Mouse (Mus musculus) stomach, embryonic 14.5 days (tissue): ENCODE results near the gene Cep85l. TPM values are rescaled to one million over a fixed set of nuclear protein-coding genes. Genes with fewer than 3 reads are reported as not detected.
A peak's percentile ranks its signal among the peaks of the same experiment; 100 is the strongest.

Source experiments
- ATAC-seq: fragments of 200-750 bp; cut with Nextera tagmentation; 2 replicates; pipeline ENCODE4 v1.8.0; 2017; ENCODE audit warnings: low read depth, moderate TSS enrichment; ENCODE audit not compliant: insufficient number of reproducible peaks, insufficient read depth, low FRiP score
- H3K27ac ChIP-seq: fragments of 300-500 bp; sonication (generic); 2 replicates; pipeline ENCODE4 v1.5.1; 2014; ENCODE audit warnings: mild to moderate bottlenecking, low read length, moderate library complexity, mixed read lengths
- H3K27me3 ChIP-seq: fragments of 300-500 bp; sonication (generic); 2 replicates; pipeline ENCODE4 v1.6.1; 2014; ENCODE audit warnings: low read length, control low read depth, mixed read lengths; ENCODE audit not compliant: control insufficient read depth, insufficient read depth
- H3K36me3 ChIP-seq: fragments of 300-500 bp; sonication (generic); 2 replicates; pipeline ENCODE4 v1.6.1; 2014; ENCODE audit warnings: mild to moderate bottlenecking, control low read depth, low read length, moderate library complexity, mixed read lengths; ENCODE audit not compliant: control insufficient read depth, insufficient read depth
- H3K4me1 ChIP-seq: fragments of 300-500 bp; sonication (generic); 2 replicates; pipeline ENCODE4 v1.6.1; 2014; ENCODE audit warnings: low read length, control low read depth, mixed read lengths; ENCODE audit not compliant: control insufficient read depth, insufficient read depth
- H3K4me2 ChIP-seq: fragments of 300-500 bp; sonication (generic); replicated peaks from 2 replicates; pipeline ENCODE4 v1.6.1; 2014; ENCODE audit warnings: low read depth, low read length, control low read depth
- H3K4me3 ChIP-seq: fragments of 300-500 bp; sonication (generic); 2 replicates; pipeline ENCODE4 v1.5.1; 2014; ENCODE audit warnings: low read depth, low read length, control low read depth
- H3K9ac ChIP-seq: fragments of 300-500 bp; sonication (generic); replicated peaks from 2 replicates; pipeline ENCODE4 v1.6.1; 2014; ENCODE audit warnings: low read depth, mild to moderate bottlenecking, control low read depth, low read length, moderate library complexity, mixed read lengths
- H3K9me3 ChIP-seq: fragments of 300-500 bp; sonication (generic); 2 replicates; pipeline ENCODE4 v1.6.1; 2016; ENCODE audit warnings: low read depth, low read length, control low read depth; ENCODE audit not compliant: control insufficient read depth
- WGBS: fragments of 180-500 bp; shearing (Covaris S2); extraction: QIAGEN DNeasy Blood & Tissue Kit; methylation state at CpG from one replicate; pipeline ENCODE4 v1.1.7; 2014; 5-methylcytosine and 5-hydroxymethylcytosine counted together
- polyA plus RNA-seq: library from polyadenylated mRNA; unstranded; fragments of >200 nt; fragmentation: Nextera tagmentation; extraction: Ambion mirVana; gene quantifications from 2 replicates; pipeline ENCODE4 v1.2.1, GENCODE M21; 2014

Gene Cep85l
- polyA plus RNA-seq, 1 experiment from 2014 or later = 13.7 TPM

DNA sequence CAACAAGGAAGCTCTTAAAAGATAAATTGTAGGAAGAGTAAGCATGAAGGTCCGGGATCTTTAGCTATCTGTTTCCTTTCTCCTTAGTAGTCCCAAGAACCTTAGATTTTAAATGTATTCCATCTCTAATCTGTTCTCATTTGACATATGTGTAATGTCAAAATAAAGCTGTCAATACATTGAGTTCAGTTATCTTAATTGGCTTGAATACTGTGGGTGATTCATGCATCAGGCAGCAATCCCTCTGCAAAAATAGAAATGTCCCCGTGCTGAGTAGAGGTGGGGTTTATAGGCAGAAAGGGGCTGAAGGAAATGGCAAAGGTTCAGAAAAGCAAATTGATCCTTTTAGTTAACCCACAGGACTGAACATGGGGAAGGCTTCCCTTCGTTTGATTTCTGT is 50.5 kb downstream of the Cep85l start:
- Histone ChIP-seq H3K27me3 (no peaks in the 10 kb centered on the region), H3K36me3 (no peaks in the 10 kb centered on the region), H3K27ac (no peak overlapping the region), H3K4me2 (no peak overlapping the region), H3K4me3 (no peak overlapping the region), H3K9me3 (no peaks in the 10 kb centered on the region), H3K9ac (no peak overlapping the region), H3K4me1 (0 out of 2 replicates have a peak, but pooled peaks cover 2% of the 10 kb centered on the region)
- no peak for ATAC-seq
- WGBS = 68% methylated on average over 3 of the region's 3 CpGs

DNA sequence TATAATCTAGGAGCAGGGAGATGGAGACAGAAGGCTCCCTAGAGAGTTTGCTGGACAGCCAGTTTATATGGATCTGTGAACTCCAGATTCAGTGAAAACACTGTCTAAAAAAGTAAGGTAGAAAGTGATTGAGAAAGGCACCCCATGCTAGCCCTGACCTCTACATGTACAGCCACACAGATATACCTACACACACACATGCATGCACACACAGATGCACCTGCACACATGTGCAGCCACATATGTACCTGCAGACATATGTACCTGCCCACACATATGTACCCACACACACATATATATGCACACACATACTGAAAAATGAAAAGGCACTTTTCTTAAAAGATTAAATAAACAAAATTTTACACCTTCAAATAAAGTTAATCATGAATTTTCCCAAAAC is 53.4 kb downstream of the Cep85l start:
- H3K27ac ChIP-seq = no peak overlapping the region
- H3K4me3 ChIP-seq = no peak overlapping the region
- ATAC-seq = no peak
- H3K9me3 ChIP-seq = no peaks in the 10 kb centered on the region
- no peak overlapping the region for H3K9ac ChIP-seq
- H3K4me1 ChIP-seq = 0 out of 2 replicates have a peak, but pooled peaks cover 2% of the 10 kb centered on the region
- H3K4me2 ChIP-seq = no peak overlapping the region
- H3K36me3 ChIP-seq = no peaks in the 10 kb centered on the region
- H3K27me3 ChIP-seq = no peaks in the 10 kb centered on the region

DNA sequence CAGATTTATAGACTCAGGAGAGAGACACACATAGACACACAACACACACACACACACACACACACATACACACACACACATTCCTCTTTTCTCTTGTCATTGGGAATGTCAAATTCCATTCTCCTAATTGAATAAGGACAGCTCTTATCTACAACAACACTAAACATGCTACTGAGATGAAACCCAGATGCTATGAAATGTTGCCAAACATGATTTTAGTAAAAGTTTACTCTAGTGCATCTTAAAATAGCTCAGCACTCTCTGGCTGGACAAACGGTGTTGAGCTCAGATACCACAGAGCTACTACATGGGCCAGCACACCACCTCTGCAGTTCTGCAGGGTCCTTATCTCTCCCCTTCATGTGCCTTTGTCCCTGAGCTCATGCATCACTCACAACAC is 55.1 kb downstream of the Cep85l start:
- peak; percentile 74; the same call in 1 of the 2 replicates for ATAC-seq
- peak overlapping the region; percentile 55; the same call in 1 of the 2 replicates for H3K27ac ChIP-seq
- WGBS = 3% methylated on average over 1 of the region's 1 CpGs

DNA sequence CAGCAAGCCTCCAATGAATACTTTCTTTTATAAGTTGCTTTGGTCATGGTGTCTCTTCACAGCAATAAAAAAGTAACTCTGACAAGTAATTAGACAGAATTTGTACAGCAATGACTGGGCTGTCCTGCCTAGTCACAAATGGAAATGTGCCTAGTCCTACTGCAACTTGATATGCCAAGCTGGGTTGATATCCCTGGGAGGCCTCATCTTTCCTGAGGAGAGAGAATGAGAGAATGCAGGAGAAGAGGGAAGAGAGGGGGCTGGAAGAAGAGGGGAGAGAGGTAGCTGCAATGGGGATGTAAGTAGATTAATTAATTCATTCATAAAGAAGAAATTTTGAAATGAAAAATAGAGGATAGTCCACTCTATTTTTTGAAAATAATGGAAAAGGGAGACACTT is 56.4 kb downstream of the Cep85l start:
- Histone ChIP-seq H3K9ac (no peak overlapping the region), H3K4me2 (no peak overlapping the region), H3K27me3 (no peaks in the 10 kb centered on the region), H3K4me3 (no peak overlapping the region), H3K9me3 (no peaks in the 10 kb centered on the region), H3K4me1 (0 out of 2 replicates have a peak, but pooled peaks cover 2% of the 10 kb centered on the region), H3K36me3 (no peaks in the 10 kb centered on the region), H3K27ac (no peak overlapping the region)
- no peak for ATAC-seq

More for the DNA sequence above, 55.1 kb downstream of the Cep85l start:
- 0 out of 2 replicates have a peak, but pooled peaks cover 2% of the 10 kb centered on the region for H3K4me1 ChIP-seq
- H3K9ac ChIP-seq = no peak overlapping the region
- no peak overlapping the region for H3K4me3 ChIP-seq
- H3K4me2 ChIP-seq = no peak overlapping the region
- no peaks in the 10 kb centered on the region for H3K27me3 ChIP-seq
- no peaks in the 10 kb centered on the region for H3K9me3 ChIP-seq
- no peaks in the 10 kb centered on the region for H3K36me3 ChIP-seq

DNA sequence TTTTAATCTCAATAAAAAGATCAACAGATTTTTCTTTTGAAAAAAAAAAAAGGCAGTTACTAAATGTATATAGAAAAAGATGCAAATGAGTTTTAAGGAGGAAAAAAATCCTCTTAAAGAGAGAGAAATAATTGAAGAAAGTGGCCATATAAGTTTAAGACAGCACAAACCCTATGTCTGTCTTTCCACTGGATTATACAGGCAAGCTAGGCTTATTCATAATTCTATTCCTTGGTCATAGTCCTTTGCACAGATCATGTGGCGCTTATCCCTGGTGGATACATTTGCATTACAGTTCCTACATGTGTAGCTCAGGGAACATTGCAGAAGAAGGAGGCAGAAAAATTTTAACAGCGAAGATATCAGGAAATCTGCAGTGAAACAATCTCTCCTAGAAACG is 73.1 kb downstream of the Cep85l start:
- no peaks in the 10 kb centered on the region for H3K4me1 ChIP-seq
- H3K4me2 ChIP-seq = no peak overlapping the region
- no peak overlapping the region for H3K27ac ChIP-seq
- no peak overlapping the region for H3K9ac ChIP-seq
- H3K4me3 ChIP-seq = no peak overlapping the region
- 91% methylated on average over 3 of the region's 3 CpGs for WGBS
- no peaks in the 10 kb centered on the region; the same call in 1 of the 2 replicates for H3K36me3 ChIP-seq
- ATAC-seq = no peak
- no peaks in the 10 kb centered on the region for H3K27me3 ChIP-seq
- H3K9me3 ChIP-seq = no peaks in the 10 kb centered on the region

DNA sequence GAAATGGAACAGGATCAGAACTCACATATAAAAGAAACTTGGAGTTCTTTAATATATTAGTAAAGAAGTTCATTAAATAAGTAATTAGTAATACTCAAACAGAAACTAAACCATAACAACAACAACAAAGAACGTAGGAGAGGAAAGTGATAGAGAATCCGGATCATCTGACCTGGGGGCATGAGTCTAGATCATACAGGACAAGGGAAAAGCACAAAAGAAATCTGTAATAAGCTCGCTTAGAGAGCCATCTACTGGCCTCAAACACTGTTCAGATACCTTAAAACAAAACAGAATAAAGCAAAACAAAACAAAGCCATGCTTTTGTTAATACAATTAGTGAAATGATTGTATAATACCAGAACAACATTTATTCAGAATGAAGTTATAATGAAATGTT is 73.9 kb downstream of the Cep85l start:
- H3K9me3 ChIP-seq = no peaks in the 10 kb centered on the region
- H3K9ac ChIP-seq = no peak overlapping the region
- no peak overlapping the region for H3K4me2 ChIP-seq
- H3K4me3 ChIP-seq = no peak overlapping the region
- H3K36me3 ChIP-seq = no peaks in the 10 kb centered on the region
- WGBS = 40% methylated on average over 3 of the region's 3 CpGs
- ATAC-seq = no peak
- H3K27ac ChIP-seq = no peak overlapping the region
- no peaks in the 10 kb centered on the region for H3K4me1 ChIP-seq
- H3K27me3 ChIP-seq = no peaks in the 10 kb centered on the region

DNA sequence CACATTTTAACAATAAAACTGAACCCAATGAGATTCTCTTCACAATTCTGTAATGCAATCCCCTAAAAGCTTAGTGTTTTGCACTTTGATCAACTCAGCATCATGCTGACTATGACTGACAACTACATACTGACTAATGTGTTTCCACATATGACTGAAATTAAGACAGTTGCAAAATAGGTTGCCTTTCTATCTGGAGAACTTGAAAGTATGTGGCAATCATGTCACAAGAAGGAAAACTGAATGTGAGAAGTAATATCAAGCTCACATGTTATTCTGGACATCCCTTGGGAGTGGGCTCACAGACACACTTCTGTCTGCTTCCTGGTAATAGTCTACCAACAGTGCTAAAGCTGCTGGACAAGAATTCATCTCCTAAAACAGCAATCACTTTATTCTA is 94.6 kb downstream of the Cep85l start:
- H3K9ac ChIP-seq = no peak overlapping the region
- no peak for ATAC-seq
- no peaks in the 10 kb centered on the region for H3K4me1 ChIP-seq
- H3K4me3 ChIP-seq = no peak overlapping the region
- H3K27ac ChIP-seq = no peak overlapping the region
- no peaks in the 10 kb centered on the region for H3K9me3 ChIP-seq
- no peaks in the 10 kb centered on the region for H3K27me3 ChIP-seq
- H3K4me2 ChIP-seq = no peak overlapping the region
- peaks cover 11% of the 10 kb centered on the region for H3K36me3 ChIP-seq

DNA sequence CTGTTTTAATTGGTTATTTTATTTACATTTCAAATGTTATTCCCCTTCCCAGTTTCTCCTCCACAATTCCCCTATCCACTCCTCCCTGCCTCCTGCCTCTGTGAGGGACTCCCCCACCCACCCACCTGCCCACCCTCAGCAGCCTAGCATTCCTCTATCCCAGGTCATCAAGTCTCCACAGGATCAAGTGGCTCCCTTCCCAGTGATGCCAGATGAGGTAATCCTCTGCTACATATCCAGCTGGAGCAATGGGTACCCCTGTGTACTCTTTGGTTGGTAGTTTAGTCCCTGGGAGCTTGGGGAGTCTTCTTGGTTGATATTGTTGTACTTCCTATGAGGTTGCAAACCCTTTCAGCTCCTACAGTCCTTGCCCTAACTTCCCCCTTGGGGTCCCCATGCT is 107.5 kb downstream of the Cep85l start:
- no peak overlapping the region for H3K4me3 ChIP-seq
- no peaks in the 10 kb centered on the region for H3K27me3 ChIP-seq
- H3K9ac ChIP-seq = no peak overlapping the region
- no peaks in the 10 kb centered on the region for H3K9me3 ChIP-seq
- no peak for ATAC-seq
- H3K27ac ChIP-seq = no peak overlapping the region
- no peak overlapping the region for H3K4me2 ChIP-seq
- no peaks in the 10 kb centered on the region for H3K36me3 ChIP-seq
- H3K4me1 ChIP-seq = no peaks in the 10 kb centered on the region

DNA sequence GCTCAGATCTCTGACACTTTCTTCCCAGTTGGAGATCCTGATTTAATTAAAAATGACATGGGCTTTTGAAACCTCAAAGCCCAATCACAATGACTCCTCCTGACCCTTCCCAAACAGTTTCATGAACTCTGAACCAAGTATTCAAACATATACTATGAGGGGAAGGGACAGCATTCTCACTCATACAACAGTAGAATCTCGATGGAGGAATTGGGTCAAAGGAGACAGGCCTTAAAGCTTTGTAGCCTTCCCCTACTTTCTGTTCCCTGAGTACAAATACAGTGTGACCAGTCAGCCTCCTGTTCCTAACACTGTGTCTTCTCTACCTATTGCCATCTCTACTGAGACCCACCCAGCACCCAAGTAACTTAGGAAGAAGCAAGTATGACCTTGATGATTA is 117.7 kb downstream of the Cep85l start:
- H3K36me3 ChIP-seq = no peaks in the 10 kb centered on the region
- no peak overlapping the region for H3K27ac ChIP-seq
- H3K27me3 ChIP-seq = no peaks in the 10 kb centered on the region
- H3K9me3 ChIP-seq = no peaks in the 10 kb centered on the region
- H3K4me3 ChIP-seq = no peak overlapping the region
- H3K4me1 ChIP-seq = no peaks in the 10 kb centered on the region
- 70% methylated on average over 1 of the region's 1 CpGs for WGBS
- no peak for ATAC-seq
- no peak overlapping the region for H3K9ac ChIP-seq
- H3K4me2 ChIP-seq = no peak overlapping the region
